Mouse (Mus musculus): ENCODE data around the gene Tnrc6c.

- TF ChIP-seq CTCF (IDR thresholded peaks at IDR 0.05; ENCODE audit: extremely low read depth, insufficient read depth, insufficient read length, insufficient replicate concordance) (no peak), POLR2A (IDR thresholded peaks at IDR 0.05; ENCODE audit: low read depth, low read length) (no peak)
Observed at GRCm38 (mm10) chr11:117776085-117776792, 122.2 kb downstream of the Tnrc6c start.
